Mouse (Mus musculus) gastrocnemius, postnatal 25 days (tissue): ENCODE results near the gene Olfr1458. TPM values are rescaled to one million over a fixed set of nuclear protein-coding genes. Genes with fewer than 3 reads are reported as not detected.

Experiments
- DNase-seq: peaks from one replicate; pipeline ENCODE4 v3.0.0; 2022
- long read RNA-seq, 2 experiments: library from polyadenylated mRNA; stranded (forward); transcript quantifications; one replicate each; pipeline ENCODE4 v2.0.0; 2021
- total RNA-seq, 2 experiments: library from RNA; stranded (reverse); gene quantifications; 1 replicate in 1 of 2; 2 replicates in 1 of 2; pipeline ENCODE4 v1.2.3; 2021

Olfr1458 gene
- total RNA-seq = not detected
- long read RNA-seq, experiment 1 = 0 reads
- long read RNA-seq, experiment 2 = 0 reads

DNA sequence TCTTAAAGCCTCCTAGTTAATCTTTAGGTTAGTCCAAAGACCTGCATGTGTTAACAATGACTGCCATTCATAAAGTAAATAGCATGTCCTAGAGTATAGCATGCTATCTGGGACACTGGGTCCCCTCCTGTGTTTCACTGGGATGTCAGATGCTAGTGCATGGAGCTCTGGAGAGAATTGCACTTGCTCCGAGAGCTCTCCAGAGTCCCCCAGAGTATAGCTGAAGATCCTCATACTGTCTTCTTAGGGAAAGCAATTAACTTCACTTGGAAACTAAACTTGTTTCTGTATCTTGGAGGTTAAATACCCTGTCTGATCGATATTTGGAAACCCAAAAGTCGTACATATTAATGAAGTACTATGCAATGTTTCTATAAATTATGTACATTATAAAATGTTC, at the start of gene Olfr1458:
Gene Olfr1458 (minus strand): TSS at position 101 of the 400 bp plus-strand sequence.
- no peak for DNase-seq

DNA sequence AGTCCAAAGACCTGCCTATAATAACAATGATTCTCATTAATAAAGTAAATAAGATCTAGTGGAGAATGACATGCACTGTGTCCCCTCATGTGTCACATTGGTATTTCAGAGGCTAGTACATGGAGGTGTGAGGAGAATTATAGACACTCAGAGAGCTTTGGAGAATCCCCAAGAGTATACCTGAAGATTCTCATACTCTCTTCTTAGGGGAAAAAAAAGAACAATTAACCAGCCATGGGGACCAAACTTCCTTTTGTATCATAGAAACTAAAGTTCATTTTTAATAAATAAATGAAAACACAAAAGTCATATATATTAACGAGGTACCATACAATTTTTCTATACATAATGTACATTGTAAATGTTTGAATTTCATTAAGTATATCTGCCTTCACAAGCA, 42.9 kb upstream of the Olfr1458 start, which contains the start of gene Olfr1459:
Gene Olfr1459 (minus strand): TSS at position 101 of the 400 bp plus-strand sequence.
- no peak for DNase-seq

DNA sequence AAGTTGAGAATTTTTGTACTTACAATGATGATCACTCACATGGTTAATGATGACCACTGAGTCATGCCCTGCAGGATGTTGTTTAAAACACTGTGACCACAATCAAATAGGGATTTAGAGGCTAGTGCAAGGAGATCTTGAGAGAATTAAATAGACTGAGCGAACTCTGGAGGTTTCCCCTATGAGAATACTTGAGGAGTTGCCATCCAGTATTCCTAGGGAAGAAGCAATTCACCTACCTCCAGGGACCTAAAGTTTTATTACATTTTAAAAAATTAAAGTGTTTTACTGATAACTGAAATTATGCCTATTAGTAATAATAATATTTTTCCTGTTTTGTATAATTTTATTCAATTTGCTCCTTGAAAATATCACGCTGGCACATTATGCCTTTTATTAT, 8.8 kb downstream of the Olfr1458 start, which contains the start of gene Olfr1457:
Gene Olfr1457 (minus strand): TSS at position 101 of the 400 bp plus-strand sequence.
- no peak for DNase-seq

DNA sequence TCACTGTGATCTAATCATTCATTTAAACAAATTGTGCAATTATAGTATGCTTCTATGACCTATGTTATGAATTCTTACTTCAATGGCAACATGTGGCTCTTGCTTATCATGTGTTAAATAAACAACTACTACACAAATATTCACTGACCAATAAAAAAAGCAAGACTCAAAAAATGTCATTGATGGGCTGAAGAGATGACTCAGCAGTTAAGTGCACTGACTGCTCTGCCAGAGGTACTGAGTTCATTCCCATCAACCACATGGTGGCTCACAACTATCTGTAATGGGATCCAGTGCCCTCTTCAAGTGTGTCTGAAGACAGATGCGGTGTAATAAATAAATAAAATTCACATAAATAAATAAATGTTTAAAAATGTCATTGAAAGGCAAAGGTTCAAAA, 12.7 kb downstream of the Olfr1458 start:
- no peak for DNase-seq

DNA sequence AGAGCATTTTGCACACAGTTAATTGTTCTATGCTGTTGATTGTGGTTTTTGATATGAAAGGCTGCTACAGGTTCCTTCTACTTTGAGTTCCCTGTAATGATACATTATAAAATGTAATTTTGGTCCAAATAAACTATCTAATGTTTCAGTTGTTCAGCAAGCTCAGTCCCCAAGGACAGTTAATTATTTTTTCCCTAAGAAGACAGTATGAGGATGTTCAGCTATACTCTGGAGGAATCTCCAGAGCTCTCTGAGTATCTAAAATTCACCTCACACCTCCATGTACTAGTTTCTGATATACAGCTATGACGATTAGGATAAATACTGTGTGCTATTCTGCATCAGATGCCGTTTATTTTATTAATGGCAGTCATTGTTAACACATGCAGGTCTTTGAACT, 46.3 kb downstream of the Olfr1458 start, which contains the start of gene Olfr1454:
Gene Olfr1454 (plus strand): TSS at position 301 of the 400 bp plus-strand sequence.
- no peak for DNase-seq

Other genes with a start within 250 kb of the Olfr1458 start
- gene Olfr1444, start 249.5 kb downstream of the Olfr1458 start, total RNA-seq = not detected
- not detected for gene Olfr1445, start 222.9 kb downstream of the Olfr1458 start, total RNA-seq
- gene Olfr1446, start 213.3 kb downstream of the Olfr1458 start, total RNA-seq = not detected
- gene Olfr1447, start 203.0 kb downstream of the Olfr1458 start, total RNA-seq = not detected
- not detected for gene Olfr1448, start 182.4 kb downstream of the Olfr1458 start, total RNA-seq
- not detected for gene Olfr1449, start 175.9 kb downstream of the Olfr1458 start, total RNA-seq
- not detected for gene Olfr1450, start 156.5 kb downstream of the Olfr1458 start, total RNA-seq
- gene Olfr1451, start 111.8 kb downstream of the Olfr1458 start, total RNA-seq = not detected
- not detected for gene Olfr1453, start 78.4 kb downstream of the Olfr1458 start, total RNA-seq
- not detected for gene Olfr1454, start 46.2 kb downstream of the Olfr1458 start, total RNA-seq
- gene Olfr1457, start 8.9 kb downstream of the Olfr1458 start, total RNA-seq = not detected
- not detected for gene Olfr1459, start 42.8 kb upstream of the Olfr1458 start, total RNA-seq
- not detected for gene Olfr1461, start 56.2 kb upstream of the Olfr1458 start, total RNA-seq
- gene Olfr1462, start 79.0 kb upstream of the Olfr1458 start, total RNA-seq = not detected
- gene Olfr1463, start 124.6 kb upstream of the Olfr1458 start, total RNA-seq = not detected
- gene Olfr1465, start 208.8 kb upstream of the Olfr1458 start, total RNA-seq = not detected
- not detected for gene Olfr1466, start 232.1 kb upstream of the Olfr1458 start, total RNA-seq